Mouse (Mus musculus) hindbrain, embryonic 12.5 days (tissue): ENCODE data around the gene Ptpn3. TPM values are rescaled to one million over a fixed set of nuclear protein-coding genes. Genes with fewer than 3 reads are reported as not detected.

Source experiments
- ATAC-seq: fragments of 200-750 bp; cut with Nextera tagmentation; 2 replicates; pipeline ENCODE4 v1.8.0; 2017; ENCODE audit warnings: moderate TSS enrichment; ENCODE audit not compliant: low FRiP score
- H3K27ac ChIP-seq: fragments of 300-500 bp; sonication (generic); 2 replicates; pipeline ENCODE4 v1.5.1; 2016; ENCODE audit warnings: mild to moderate bottlenecking
- H3K27me3 ChIP-seq: fragments of 300-500 bp; sonication (generic); 2 replicates; pipeline ENCODE4 v1.6.1; 2016; ENCODE audit warnings: mild to moderate bottlenecking
- H3K36me3 ChIP-seq: fragments of 300-500 bp; sonication (generic); 2 replicates; pipeline ENCODE4 v1.6.1; 2016; ENCODE audit warnings: mild to moderate bottlenecking
- H3K4me1 ChIP-seq: fragments of 300-500 bp; sonication (generic); 2 replicates; pipeline ENCODE4 v1.6.1; 2016
- H3K4me2 ChIP-seq: fragments of 300-500 bp; sonication (generic); replicated peaks from 2 replicates; pipeline ENCODE4 v1.6.1; 2016; ENCODE audit warnings: mild to moderate bottlenecking
- H3K4me3 ChIP-seq: fragments of 300-500 bp; sonication (generic); 2 replicates; pipeline ENCODE4 v1.5.1; 2016; ENCODE audit warnings: mild to moderate bottlenecking
- H3K9ac ChIP-seq: fragments of 300-500 bp; sonication (generic); 2 replicates; pipeline ENCODE4 v1.6.1; 2016; ENCODE audit warnings: mild to moderate bottlenecking, moderate library complexity
- H3K9me3 ChIP-seq: fragments of 300-500 bp; sonication (generic); replicated peaks from 2 replicates; pipeline ENCODE4 v1.6.1; 2016; ENCODE audit warnings: mild to moderate bottlenecking
- WGBS: fragments of 180-500 bp; shearing (Covaris S2); methylation state at CpG from one replicate; pipeline ENCODE4 v1.1.7; 2016; 5-methylcytosine and 5-hydroxymethylcytosine counted together
- polyA plus RNA-seq: library from polyadenylated mRNA; unstranded; fragments of >200 nt; fragmentation: Nextera tagmentation; extraction: Ambion mirVana; gene quantifications from 2 replicates; pipeline ENCODE4 v1.2.1, GENCODE M21; 2016

The Ptpn3 gene
- polyA plus RNA-seq, 1 experiment from 2014 or later = 2.2 TPM

DNA sequence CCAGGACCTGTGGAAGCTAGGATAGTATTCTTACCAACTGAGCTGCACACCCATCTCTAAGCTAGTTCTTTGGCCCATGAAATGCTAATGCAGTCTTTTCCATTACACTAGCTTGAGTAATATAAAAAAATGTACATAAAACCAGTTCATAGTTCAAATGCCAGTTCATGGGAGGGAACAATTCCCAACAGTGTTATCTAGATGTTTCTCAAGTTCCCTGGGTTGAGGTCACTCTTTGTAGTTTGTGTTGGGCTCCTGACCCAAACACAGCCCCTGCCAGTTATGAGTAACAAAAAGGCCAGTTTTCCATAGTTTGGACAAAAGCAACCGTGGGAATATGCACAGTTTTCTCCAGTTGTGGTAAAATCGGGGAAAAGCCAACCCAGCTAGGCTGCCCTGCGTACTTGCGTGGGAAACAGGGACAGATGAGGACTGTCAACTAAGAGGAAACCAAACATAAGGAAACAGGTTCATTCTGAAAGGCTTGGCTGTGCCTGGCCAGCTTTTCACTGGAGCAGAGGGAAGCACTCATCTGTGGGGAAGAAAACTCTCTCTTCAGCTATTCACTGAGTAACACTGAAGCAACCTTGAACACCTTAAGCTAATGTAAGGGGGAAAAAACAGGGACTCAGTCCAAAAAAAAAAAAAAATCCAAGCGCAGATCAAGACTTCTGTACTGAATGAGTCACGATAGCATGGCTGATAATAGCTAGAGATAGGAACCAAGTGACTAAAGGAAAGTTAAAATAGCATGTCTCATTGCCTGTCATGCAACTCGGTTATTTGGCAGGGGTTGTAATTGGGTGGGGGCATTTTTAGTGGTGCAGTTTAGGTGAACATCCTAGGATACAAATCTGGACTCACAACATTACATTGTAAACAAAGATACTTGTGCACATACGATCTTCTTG lies 10.9 kb upstream of the Ptpn3 start:
- Histone ChIP-seq H3K9ac (no peak overlapping the region), H3K4me3 (no peak overlapping the region), H3K27ac (no peak overlapping the region), H3K4me1 (no peaks in the 10 kb centered on the region), H3K27me3 (peaks cover 3% of the 10 kb centered on the region; the same call in 1 of the 2 replicates), H3K36me3 (no peaks in the 10 kb centered on the region), H3K4me2 (no peak overlapping the region), H3K9me3 (no peaks in the 10 kb centered on the region)
- ATAC-seq = no peak
- 77% methylated on average over 8 of the region's 8 CpGs for WGBS

- H3K36me3 ChIP-seq = no peaks in the 10 kb centered on the region
- no peaks in the 10 kb centered on the region for H3K9me3 ChIP-seq
- WGBS = 92% methylated on average over 4 of the region's 4 CpGs
- H3K4me2 ChIP-seq = no peak overlapping the region
- H3K27me3 ChIP-seq = peaks cover 3% of the 10 kb centered on the region; the same call in 1 of the 2 replicates
- no peak overlapping the region for H3K4me3 ChIP-seq
- no peaks in the 10 kb centered on the region for H3K4me1 ChIP-seq
- no peak overlapping the region for H3K9ac ChIP-seq
- H3K27ac ChIP-seq = no peak overlapping the region
- no peak for ATAC-seq
Observed at GRCm38 (mm10) chr4:57311750-57312149, 10.1 kb upstream of the Ptpn3 start.

DNA sequence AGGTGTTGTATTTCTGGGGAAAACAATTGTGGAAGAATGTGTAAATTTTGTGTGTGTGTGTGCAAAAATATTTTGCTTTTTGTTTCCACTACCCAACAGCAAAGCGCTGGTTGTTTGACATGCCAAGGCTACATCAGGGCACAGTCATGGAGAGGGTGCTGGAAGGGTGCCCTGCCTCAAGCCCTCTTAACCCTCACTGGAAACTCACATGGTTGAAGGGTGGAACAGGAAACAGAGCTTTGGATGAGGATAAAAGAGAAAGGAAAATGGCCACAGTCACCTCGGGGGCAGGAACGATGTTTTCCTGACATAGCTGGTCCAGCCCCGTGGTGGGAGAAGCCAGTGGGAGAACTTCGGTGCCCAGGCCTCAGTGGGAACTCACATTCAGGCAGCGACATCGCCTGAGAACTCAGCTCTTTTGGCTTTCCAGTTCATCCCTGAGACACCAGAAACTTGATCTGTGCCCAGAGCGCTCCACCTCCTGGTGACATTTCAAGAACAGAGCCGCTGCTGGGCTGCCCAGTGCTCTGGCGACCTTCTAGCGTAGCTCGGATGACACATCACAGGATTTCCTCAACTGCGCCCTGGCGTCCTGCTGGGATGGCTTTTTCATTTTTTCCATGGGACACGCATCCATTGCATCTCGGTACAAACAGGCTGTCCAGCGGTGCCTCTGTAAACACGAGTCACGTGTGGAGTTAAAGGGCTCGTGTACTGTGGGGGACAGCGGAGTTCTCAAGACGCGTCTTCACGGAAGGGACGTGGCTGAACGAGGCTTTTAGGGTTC lies 6.8 kb upstream of the Ptpn3 start:
- Histone ChIP-seq H3K4me3 (no peak overlapping the region), H3K9ac (no peak overlapping the region), H3K4me1 (peaks cover 5% of the 10 kb centered on the region; the same call in 1 of the 2 replicates), H3K36me3 (no peaks in the 10 kb centered on the region), H3K9me3 (no peaks in the 10 kb centered on the region), H3K4me2 (peak overlapping the region; percentile 26), H3K27me3 (peaks cover 7% of the 10 kb centered on the region; the same call in 1 of the 2 replicates), H3K27ac (no peak overlapping the region)
- no peak for ATAC-seq
- 43% methylated on average over 26 of the region's 26 CpGs for WGBS

- Histone ChIP-seq H3K27me3 (peaks cover 9% of the 10 kb centered on the region; the same call in 1 of the 2 replicates), H3K36me3 (no peaks in the 10 kb centered on the region), H3K9me3 (no peaks in the 10 kb centered on the region), H3K27ac (no peak overlapping the region), H3K4me1 (peaks cover 5% of the 10 kb centered on the region; the same call in 1 of the 2 replicates), H3K9ac (no peak overlapping the region), H3K4me3 (no peak overlapping the region), H3K4me2 (no peak overlapping the region)
- 75% methylated on average over 4 of the region's 4 CpGs for WGBS
- ATAC-seq = no peak
Observed at GRCm38 (mm10) chr4:57307747-57308146, 6.1 kb upstream of the Ptpn3 start.

GRCm38 (mm10) chr4:57306260-57306659 lies 4.6 kb upstream of the Ptpn3 start:
- 79% methylated on average over 4 of the region's 4 CpGs for WGBS
- H3K36me3 ChIP-seq = no peaks in the 10 kb centered on the region
- H3K4me3 ChIP-seq = no peak overlapping the region
- H3K4me1 ChIP-seq = peaks cover 5% of the 10 kb centered on the region; the same call in 1 of the 2 replicates
- peaks cover 13% of the 10 kb centered on the region; the same call in 1 of the 2 replicates for H3K27me3 ChIP-seq
- no peak for ATAC-seq
- H3K4me2 ChIP-seq = no peak overlapping the region
- no peak overlapping the region for H3K9ac ChIP-seq
- H3K9me3 ChIP-seq = no peaks in the 10 kb centered on the region
- no peak overlapping the region for H3K27ac ChIP-seq

DNA sequence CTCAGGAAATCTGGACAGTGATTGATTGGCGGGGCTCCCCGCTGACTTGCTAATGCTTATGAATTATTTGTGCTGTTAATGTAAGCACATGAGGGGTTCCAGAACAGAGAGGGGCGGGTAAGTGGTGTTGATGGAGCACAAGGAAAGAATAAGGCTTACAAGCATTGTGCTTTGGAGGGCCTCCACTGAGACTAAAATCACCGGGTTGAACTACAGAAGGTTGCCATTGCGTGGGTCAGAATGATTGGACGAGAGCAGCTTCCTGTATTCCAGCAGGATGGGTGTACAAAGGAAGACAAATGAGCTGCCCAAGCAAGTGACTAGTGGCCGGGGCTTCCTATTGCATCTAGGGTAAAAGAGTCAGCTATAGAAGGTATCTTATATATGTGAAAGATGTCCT lies 4.0 kb upstream of the Ptpn3 start:
- no peak overlapping the region for H3K4me2 ChIP-seq
- no peak overlapping the region for H3K4me3 ChIP-seq
- peaks cover 9% of the 10 kb centered on the region; the same call in 1 of the 2 replicates for H3K4me1 ChIP-seq
- no peak overlapping the region for H3K9ac ChIP-seq
- 47% methylated on average over 7 of the region's 7 CpGs for WGBS
- H3K36me3 ChIP-seq = no peaks in the 10 kb centered on the region
- H3K9me3 ChIP-seq = no peaks in the 10 kb centered on the region
- ATAC-seq = no peak
- H3K27me3 ChIP-seq = peaks cover 16% of the 10 kb centered on the region
- no peak overlapping the region; the same call in 1 of the 2 replicates for H3K27ac ChIP-seq

DNA sequence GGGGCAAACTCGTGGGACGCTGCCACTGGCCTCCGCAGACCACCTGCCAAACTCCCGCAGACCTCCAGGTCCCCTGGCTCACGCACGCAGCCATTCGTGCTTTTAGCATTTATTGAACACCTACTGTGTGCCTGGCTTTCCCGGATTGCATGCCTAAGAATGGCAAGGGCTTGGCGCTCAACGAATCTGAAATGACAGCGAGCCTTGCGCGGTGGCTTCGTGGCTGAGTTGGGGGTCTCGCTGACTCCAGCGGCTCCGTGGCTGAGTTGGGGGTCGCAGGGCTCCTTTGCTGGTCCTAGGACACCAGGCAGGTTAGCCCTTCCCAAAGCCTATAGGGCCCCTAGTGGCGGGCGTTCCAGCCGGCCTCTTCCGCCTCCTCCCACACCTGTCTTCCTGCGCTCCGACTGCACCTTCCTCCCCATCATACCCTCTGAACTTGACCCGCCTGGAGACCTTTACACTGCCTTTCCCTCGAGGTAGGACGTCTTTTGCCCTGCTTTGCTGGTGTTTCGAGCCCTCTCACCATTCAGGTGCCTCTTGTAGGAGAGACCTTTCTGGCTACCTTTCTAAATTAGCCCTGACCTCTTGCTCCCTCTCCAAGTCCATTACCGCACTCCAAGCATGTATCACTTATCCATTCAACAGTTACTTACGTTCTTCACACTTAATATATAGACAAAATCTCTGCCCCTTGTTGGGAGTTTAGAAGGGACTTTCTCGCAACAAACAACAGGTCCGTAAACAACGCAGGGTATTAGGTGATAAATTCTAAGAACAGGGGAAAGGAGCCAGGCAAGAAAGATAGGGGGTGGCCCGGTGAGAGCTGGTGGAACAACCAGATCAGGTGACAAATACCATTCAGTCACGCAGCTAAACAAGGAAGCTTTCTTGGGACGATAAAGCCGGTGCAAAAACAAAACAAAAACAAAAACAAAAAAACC lies 898 bp downstream of the Ptpn3 start:
- Histone ChIP-seq H3K4me3 (peak overlapping the region; percentile 80), H3K27me3 (peaks cover 60% of the 10 kb centered on the region), H3K4me2 (peak overlapping the region; percentile 99), H3K36me3 (no peaks in the 10 kb centered on the region), H3K9ac (peak overlapping the region; percentile 77), H3K4me1 (peaks cover 25% of the 10 kb centered on the region), H3K9me3 (no peaks in the 10 kb centered on the region), H3K27ac (no peak overlapping the region)
- no peak; the same call in 1 of the 2 replicates for ATAC-seq
- WGBS = under 1% methylated on average over 37 of the region's 37 CpGs

GRCm38 (mm10) chr4:57299701-57300468 lies 1.8 kb downstream of the Ptpn3 start:
- no peaks in the 10 kb centered on the region for H3K9me3 ChIP-seq
- under 1% methylated on average over 84 of the region's 97 CpGs for WGBS
- H3K27me3 ChIP-seq = peaks cover 62% of the 10 kb centered on the region
- no peaks in the 10 kb centered on the region for H3K36me3 ChIP-seq
- peak overlapping the region; percentile 80 for H3K4me3 ChIP-seq
- H3K9ac ChIP-seq = peak overlapping the region; percentile 77
- no peak overlapping the region for H3K27ac ChIP-seq
- peak overlapping the region; percentile 99 for H3K4me2 ChIP-seq
- ATAC-seq = peak; percentile 42
- peaks cover 21% of the 10 kb centered on the region for H3K4me1 ChIP-seq

- WGBS = 4% methylated on average over 9 of the region's 9 CpGs
- peaks cover 21% of the 10 kb centered on the region for H3K4me1 ChIP-seq
Observed at GRCm38 (mm10) chr4:57299308-57299700, 2.3 kb downstream of the Ptpn3 start.

DNA sequence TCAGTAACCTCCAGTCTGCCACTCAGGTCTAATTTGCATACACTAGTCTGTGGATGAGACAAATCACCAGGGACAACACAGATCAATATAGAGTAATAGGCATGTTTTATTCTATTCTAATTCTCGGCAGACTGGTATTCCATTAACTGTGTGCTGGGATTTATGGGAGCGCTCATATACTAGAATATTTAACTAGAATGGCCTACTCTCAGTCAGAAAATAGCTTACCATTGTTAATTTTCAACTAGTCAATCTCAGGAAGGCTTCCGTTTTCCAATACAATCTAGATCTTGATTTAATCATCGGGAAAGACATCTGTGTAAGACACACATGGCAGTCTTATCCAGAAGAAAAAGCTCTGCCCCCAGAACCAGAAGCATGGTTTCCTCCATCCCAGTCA lies 3.5 kb downstream of the Ptpn3 start:
- peaks cover 57% of the 10 kb centered on the region for H3K27me3 ChIP-seq
- H3K4me2 ChIP-seq = no peak overlapping the region
- no peak for ATAC-seq
- H3K4me1 ChIP-seq = peaks cover 21% of the 10 kb centered on the region
- H3K9me3 ChIP-seq = no peaks in the 10 kb centered on the region
- WGBS = 73% methylated on average over 4 of the region's 4 CpGs
- H3K4me3 ChIP-seq = no peak overlapping the region
- no peak overlapping the region for H3K9ac ChIP-seq
- H3K27ac ChIP-seq = no peak overlapping the region
- H3K36me3 ChIP-seq = no peaks in the 10 kb centered on the region

More at GRCm38 (mm10) chr4:57299308-57299700, 2.3 kb downstream of the Ptpn3 start:
- Histone ChIP-seq H3K4me3 (peak overlapping the region; percentile 80), H3K27ac (no peak overlapping the region), H3K36me3 (no peaks in the 10 kb centered on the region), H3K4me2 (peak overlapping the region; percentile 99), H3K27me3 (peaks cover 62% of the 10 kb centered on the region), H3K9me3 (no peaks in the 10 kb centered on the region), H3K9ac (0 out of 2 replicates have a peak overlapping the region, but pooled peaks have one; percentile 77)
- ATAC-seq = no peak
